Mouse (Mus musculus): ENCODE data around the gene Mrps14. TPM values are rescaled to one million over a fixed set of nuclear protein-coding genes. Genes with fewer than 3 reads are reported as not detected.

Gene Mrps14
- 33.9 and 50.0 TPM in 2 replicates for polyA plus RNA-seq (2012; rRNA removed)

DNA sequence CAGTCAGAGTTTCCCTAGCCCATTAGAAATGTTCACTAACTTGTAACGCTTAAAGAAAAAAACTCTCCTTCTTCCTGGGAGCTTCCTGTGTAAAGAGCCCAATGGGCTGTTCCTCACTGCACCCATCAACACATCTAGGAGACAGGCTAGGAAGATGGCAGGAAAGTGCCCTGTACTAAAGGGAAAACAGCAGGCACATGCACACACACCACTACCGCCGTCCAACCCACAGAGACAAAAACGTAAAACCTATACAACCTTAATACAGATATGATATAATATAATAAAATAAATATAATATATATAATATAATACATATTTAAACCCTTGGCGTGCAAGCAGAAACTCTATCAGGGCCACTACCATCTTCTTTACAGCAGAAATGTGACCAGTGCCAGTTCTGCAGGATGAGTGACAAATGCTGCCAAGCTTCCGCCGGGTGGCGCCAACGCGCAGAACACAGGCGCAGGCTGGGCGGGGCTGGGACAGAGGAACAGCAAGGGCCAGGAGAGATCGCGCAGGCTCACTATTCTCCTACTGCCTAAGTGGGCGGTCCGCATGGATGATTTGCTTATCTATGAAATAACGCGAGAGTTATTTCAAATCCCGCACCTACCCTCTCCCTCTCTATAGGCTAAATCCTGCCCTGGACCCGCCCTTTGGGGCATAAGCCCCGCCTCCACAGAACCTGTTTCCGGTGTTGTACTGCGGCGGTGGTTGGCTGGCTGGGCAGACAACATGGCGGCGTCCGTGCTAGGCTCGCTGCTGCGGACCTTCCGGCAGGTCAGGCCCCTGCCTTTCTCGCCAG is at the start of gene Mrps14:
TSS of gene Mrps14 (plus strand) at position 687 of the 808 bp plus-strand sequence.
- DNase-seq (ENCODE audit: low read depth): peak; percentile 100
- TF ChIP-seq POLR2A (IDR thresholded peaks at IDR 0.05; ENCODE audit: borderline replicate concordance, extremely low read depth, insufficient read depth, insufficient read length, poor library complexity, severe bottlenecking): peak; percentile 67; the same call in 1 of the 2 replicates
- peak; percentile 82 for TF ChIP-seq CTCF (IDR thresholded peaks at IDR 0.05; ENCODE audit: borderline replicate concordance, extremely low read depth, insufficient read depth, insufficient read length)

DNA sequence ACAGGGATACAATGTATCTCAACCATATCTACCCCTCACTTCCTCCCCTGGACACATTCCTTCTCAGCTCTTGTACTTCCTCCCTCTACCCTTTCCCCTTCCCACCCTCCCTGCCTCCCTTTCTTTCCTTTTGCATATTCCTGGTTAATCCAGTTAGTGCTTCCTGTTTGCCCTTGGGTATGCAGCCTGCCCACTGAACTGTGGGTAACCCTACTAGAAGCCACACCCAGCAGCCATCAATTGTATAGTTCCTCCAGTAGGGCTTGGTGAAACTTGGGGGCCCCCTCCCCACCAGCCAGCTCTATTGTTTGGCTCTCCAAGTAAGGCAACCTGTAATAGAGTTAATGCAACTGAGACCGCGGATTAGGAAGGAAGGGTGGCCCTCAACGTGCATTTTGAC is 49.4 kb upstream of the Mrps14 start:
- no peak for TF ChIP-seq CTCF (IDR thresholded peaks at IDR 0.05; ENCODE audit: borderline replicate concordance, extremely low read depth, insufficient read depth, insufficient read length)
- no peak for TF ChIP-seq POLR2A (IDR thresholded peaks at IDR 0.05; ENCODE audit: borderline replicate concordance, extremely low read depth, insufficient read depth, insufficient read length, poor library complexity, severe bottlenecking)
- DNase-seq (ENCODE audit: low read depth): no peak

GRCm38 (mm10) chr1:160147274-160147673 is 47.7 kb upstream of the Mrps14 start:
- TF ChIP-seq CTCF (IDR thresholded peaks at IDR 0.05; ENCODE audit: borderline replicate concordance, extremely low read depth, insufficient read depth, insufficient read length): no peak
- TF ChIP-seq POLR2A (IDR thresholded peaks at IDR 0.05; ENCODE audit: borderline replicate concordance, extremely low read depth, insufficient read depth, insufficient read length, poor library complexity, severe bottlenecking): no peak
- no peak for DNase-seq (ENCODE audit: low read depth)

DNA sequence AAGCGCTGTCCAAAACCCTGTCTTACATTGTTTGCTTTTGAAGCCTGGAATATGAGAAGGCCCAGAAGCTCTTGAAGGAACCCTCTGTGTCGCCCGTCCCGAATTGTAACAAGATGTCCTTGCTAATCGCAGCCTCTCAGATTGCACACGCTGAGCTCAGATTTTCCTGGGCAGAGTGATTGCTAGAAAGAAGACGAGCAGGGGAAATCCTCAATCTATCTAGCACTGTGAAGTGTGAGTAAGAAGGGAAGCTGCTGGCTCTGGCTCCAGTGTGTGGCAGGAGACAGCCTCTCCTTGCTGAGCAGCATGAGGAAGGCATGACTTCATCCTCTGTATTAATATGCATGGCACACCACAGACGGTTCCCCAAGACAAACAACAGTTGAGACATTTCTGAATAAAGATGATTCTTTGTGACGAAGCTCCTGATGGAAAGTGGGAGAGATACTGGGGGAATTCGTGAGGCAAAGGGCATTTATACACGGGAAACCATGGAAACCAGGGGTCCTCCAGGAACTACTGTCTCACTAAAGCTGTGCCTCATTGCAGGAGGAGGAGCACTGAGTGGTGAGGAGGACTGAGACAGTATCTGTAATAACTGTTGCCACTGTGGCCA is 45.6 kb upstream of the Mrps14 start:
- DNase-seq (ENCODE audit: low read depth): peak; percentile 66
- TF ChIP-seq CTCF (IDR thresholded peaks at IDR 0.05; ENCODE audit: borderline replicate concordance, extremely low read depth, insufficient read depth, insufficient read length) (no peak), POLR2A (IDR thresholded peaks at IDR 0.05; ENCODE audit: borderline replicate concordance, extremely low read depth, insufficient read depth, insufficient read length, poor library complexity, severe bottlenecking) (no peak)

DNA sequence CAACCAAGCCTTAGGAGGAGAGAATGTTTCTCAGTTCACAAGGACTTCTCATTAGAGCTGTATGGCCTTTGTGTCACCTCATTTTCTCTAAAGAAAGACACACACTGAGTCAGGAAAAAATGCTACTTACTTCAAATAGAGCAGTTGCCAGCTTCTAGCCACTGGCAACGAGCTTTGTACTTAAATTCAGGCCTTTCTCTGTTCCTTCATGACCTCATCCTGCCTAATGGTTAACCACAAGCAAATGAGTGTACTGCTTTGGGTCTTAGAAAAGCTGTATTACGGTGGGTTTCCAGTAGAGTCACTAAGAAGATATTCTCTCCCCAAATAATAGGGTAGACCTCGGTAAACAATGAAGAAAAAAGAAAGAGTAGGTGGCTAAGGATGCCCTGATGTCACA is 44.3 kb upstream of the Mrps14 start:
- peak; percentile 40 for DNase-seq (ENCODE audit: low read depth)
- TF ChIP-seq CTCF (IDR thresholded peaks at IDR 0.05; ENCODE audit: borderline replicate concordance, extremely low read depth, insufficient read depth, insufficient read length) (no peak), POLR2A (IDR thresholded peaks at IDR 0.05; ENCODE audit: borderline replicate concordance, extremely low read depth, insufficient read depth, insufficient read length, poor library complexity, severe bottlenecking) (no peak)

- no peak for DNase-seq (ENCODE audit: low read depth)
- TF ChIP-seq POLR2A (IDR thresholded peaks at IDR 0.05; ENCODE audit: borderline replicate concordance, extremely low read depth, insufficient read depth, insufficient read length, poor library complexity, severe bottlenecking) (no peak), CTCF (IDR thresholded peaks at IDR 0.05; ENCODE audit: borderline replicate concordance, extremely low read depth, insufficient read depth, insufficient read length) (no peak)
Measured at GRCm38 (mm10) chr1:160153480-160153879, 41.5 kb upstream of the Mrps14 start, which contains the start of gene Tnn. Tnn (minus strand) TSS chr1:160153580.

GRCm38 (mm10) chr1:160158190-160158589 is 36.8 kb upstream of the Mrps14 start:
- TF ChIP-seq CTCF (IDR thresholded peaks at IDR 0.05; ENCODE audit: borderline replicate concordance, extremely low read depth, insufficient read depth, insufficient read length) (no peak), POLR2A (IDR thresholded peaks at IDR 0.05; ENCODE audit: borderline replicate concordance, extremely low read depth, insufficient read depth, insufficient read length, poor library complexity, severe bottlenecking) (no peak)
- DNase-seq (ENCODE audit: low read depth): peak; percentile 62

- DNase-seq (ENCODE audit: low read depth): no peak
- no peak for TF ChIP-seq CTCF (IDR thresholded peaks at IDR 0.05; ENCODE audit: borderline replicate concordance, extremely low read depth, insufficient read depth, insufficient read length)
- TF ChIP-seq POLR2A (IDR thresholded peaks at IDR 0.05; ENCODE audit: borderline replicate concordance, extremely low read depth, insufficient read depth, insufficient read length, poor library complexity, severe bottlenecking): no peak
Measured at GRCm38 (mm10) chr1:160166600-160166999, 28.4 kb upstream of the Mrps14 start.

DNA sequence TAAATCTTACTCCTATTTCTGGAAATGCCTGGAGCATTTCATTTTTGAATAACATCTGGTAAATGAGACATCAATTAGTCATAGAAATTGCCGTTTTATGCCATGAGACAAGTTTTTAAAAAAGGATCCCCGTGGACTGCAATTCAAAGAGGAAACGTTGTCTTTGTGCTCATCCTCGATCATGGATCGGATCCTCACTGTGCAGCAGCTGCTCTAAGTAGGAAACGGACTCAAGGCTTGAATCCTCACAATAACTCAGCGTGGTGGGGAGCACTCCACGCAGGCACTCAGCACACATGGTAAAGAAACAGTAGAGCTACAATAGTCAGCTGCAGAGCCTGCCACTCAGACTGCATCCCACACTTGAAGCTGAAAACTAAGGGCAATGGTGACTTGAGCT is 18.1 kb upstream of the Mrps14 start:
- peak; percentile 24 for DNase-seq (ENCODE audit: low read depth)
- no peak for TF ChIP-seq CTCF (IDR thresholded peaks at IDR 0.05; ENCODE audit: borderline replicate concordance, extremely low read depth, insufficient read depth, insufficient read length)
- TF ChIP-seq POLR2A (IDR thresholded peaks at IDR 0.05; ENCODE audit: borderline replicate concordance, extremely low read depth, insufficient read depth, insufficient read length, poor library complexity, severe bottlenecking): no peak

DNA sequence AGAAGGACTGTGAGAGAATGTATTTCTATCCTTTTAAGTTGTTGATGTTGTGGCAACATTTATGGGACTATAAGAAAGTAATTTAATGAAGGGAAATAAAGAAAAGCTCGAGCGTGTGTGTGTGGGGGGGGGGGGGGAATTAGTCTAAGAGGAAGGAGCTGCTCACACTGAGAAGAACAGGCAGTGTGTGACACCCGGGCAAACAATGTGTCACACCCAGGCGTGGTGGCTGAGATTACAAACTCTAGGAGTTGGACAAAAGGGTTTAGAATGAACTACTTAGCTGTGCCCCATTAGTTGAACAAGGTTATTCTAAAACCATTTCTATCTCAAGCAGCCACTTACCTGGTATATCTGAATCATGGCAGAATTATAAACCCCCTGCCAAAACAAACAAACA is 13.8 kb upstream of the Mrps14 start:
- TF ChIP-seq POLR2A (IDR thresholded peaks at IDR 0.05; ENCODE audit: borderline replicate concordance, extremely low read depth, insufficient read depth, insufficient read length, poor library complexity, severe bottlenecking): no peak
- TF ChIP-seq CTCF (IDR thresholded peaks at IDR 0.05; ENCODE audit: borderline replicate concordance, extremely low read depth, insufficient read depth, insufficient read length): no peak

GRCm38 (mm10) chr1:160184506-160184905 is 10.5 kb upstream of the Mrps14 start:
- TF ChIP-seq CTCF (IDR thresholded peaks at IDR 0.05; ENCODE audit: borderline replicate concordance, extremely low read depth, insufficient read depth, insufficient read length) (peak; percentile 84), POLR2A (IDR thresholded peaks at IDR 0.05; ENCODE audit: borderline replicate concordance, extremely low read depth, insufficient read depth, insufficient read length, poor library complexity, severe bottlenecking) (no peak)
- peak; percentile 86 for DNase-seq (ENCODE audit: low read depth)

More for the DNA sequence above, 13.8 kb upstream of the Mrps14 start:
- DNase-seq (ENCODE audit: low read depth): no peak
